Mouse (Mus musculus) limb, embryonic 13.5 days (tissue): ENCODE results near the gene Tpte. TPM values are rescaled to one million over a fixed set of nuclear protein-coding genes. Genes with fewer than 3 reads are reported as not detected.
A peak's percentile ranks its signal among the peaks of the same experiment; 100 is the strongest.

Experiments used
- ATAC-seq: fragments of 200-750 bp; cut with Nextera tagmentation; 2 replicates; pipeline ENCODE4 v1.8.0; 2017; ENCODE audit warnings: low read depth, moderate number of reproducible peaks, moderate TSS enrichment; ENCODE audit not compliant: low FRiP score
- H3K27ac ChIP-seq: fragments of 300-500 bp; sonication (generic); 2 replicates; pipeline ENCODE4 v1.5.1; 2015; ENCODE audit warnings: inconsistent platforms, mild to moderate bottlenecking, moderate library complexity
- H3K27me3 ChIP-seq: fragments of 300-500 bp; sonication (generic); 2 replicates; pipeline ENCODE4 v1.6.1; 2015; ENCODE audit warnings: mild to moderate bottlenecking, inconsistent platforms
- H3K36me3 ChIP-seq: fragments of 300-500 bp; sonication (generic); 2 replicates; pipeline ENCODE4 v1.6.1; 2015; ENCODE audit warnings: inconsistent platforms, mild to moderate bottlenecking, moderate library complexity
- H3K4me1 ChIP-seq: fragments of 300-500 bp; sonication (generic); 2 replicates; pipeline ENCODE4 v1.6.1; 2015; ENCODE audit warnings: inconsistent platforms
- H3K4me2 ChIP-seq: fragments of 300-500 bp; sonication (generic); replicated peaks from 2 replicates; pipeline ENCODE4 v1.6.1; 2015; ENCODE audit warnings: inconsistent platforms, mild to moderate bottlenecking, moderate library complexity
- H3K4me3 ChIP-seq: fragments of 300-500 bp; sonication (generic); 2 replicates; pipeline ENCODE4 v1.5.1; 2015; ENCODE audit warnings: moderate library complexity, mild to moderate bottlenecking, inconsistent platforms
- H3K9ac ChIP-seq: fragments of 300-500 bp; sonication (generic); 2 replicates; pipeline ENCODE4 v1.6.1; 2015; ENCODE audit warnings: mild to moderate bottlenecking, inconsistent platforms
- H3K9me3 ChIP-seq: fragments of 300-500 bp; sonication (generic); 2 replicates; pipeline ENCODE4 v1.6.1; 2016; ENCODE audit warnings: inconsistent platforms
- WGBS: fragments of 180-500 bp; shearing (Covaris S2); methylation state at CpG from one replicate; pipeline ENCODE4 v1.1.7; 2015; 5-methylcytosine and 5-hydroxymethylcytosine counted together
- polyA plus RNA-seq: library from polyadenylated mRNA; unstranded; fragments of >200 nt; fragmentation: Nextera tagmentation; extraction: Ambion mirVana; gene quantifications from 2 replicates; pipeline ENCODE4 v1.2.1, GENCODE M21; 2015

The Tpte gene
- polyA plus RNA-seq, 1 experiment from 2014 or later, result not detected

DNA sequence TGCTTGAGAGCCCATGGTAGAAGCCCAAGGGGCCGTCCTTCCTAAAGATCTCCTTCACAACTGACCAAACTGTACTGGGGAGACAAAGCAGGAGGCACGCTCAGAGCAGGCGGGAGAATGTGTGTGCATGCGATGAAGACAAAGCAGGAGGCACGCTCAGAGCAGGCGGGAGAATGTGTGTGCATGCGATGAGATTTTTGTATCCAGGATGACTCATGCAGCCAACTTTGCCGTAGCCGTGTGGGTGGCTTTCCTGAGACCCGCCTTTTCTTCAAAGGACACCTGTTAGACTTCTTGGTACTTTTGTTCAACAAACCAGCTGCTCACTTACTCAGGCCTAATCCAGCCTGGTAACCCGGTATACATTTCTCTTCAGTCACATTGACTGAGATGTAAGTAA lies 97.7 kb downstream of the Tpte start:
- Histone ChIP-seq H3K9me3 (no peaks in the 10 kb centered on the region), H3K27ac (no peak overlapping the region), H3K4me3 (no peak overlapping the region), H3K36me3 (peaks cover 56% of the 10 kb centered on the region), H3K27me3 (no peaks in the 10 kb centered on the region), H3K9ac (no peak overlapping the region), H3K4me1 (no peaks in the 10 kb centered on the region), H3K4me2 (no peak overlapping the region)
- ATAC-seq, result no peak
- WGBS, result 89% methylated on average over 11 of the region's 11 CpGs

- H3K9me3 ChIP-seq, result no peaks in the 10 kb centered on the region
- H3K9ac ChIP-seq, result no peak overlapping the region
- ATAC-seq, result no peak
- H3K4me1 ChIP-seq, result no peaks in the 10 kb centered on the region
- no peak overlapping the region for H3K27ac ChIP-seq
- H3K4me2 ChIP-seq, result no peak overlapping the region
- peaks cover 65% of the 10 kb centered on the region for H3K36me3 ChIP-seq
- H3K27me3 ChIP-seq, result no peaks in the 10 kb centered on the region
- no peak overlapping the region for H3K4me3 ChIP-seq
- 81% methylated on average over 19 of the region's 19 CpGs for WGBS
Measured at GRCm38 (mm10) chr8:22382824-22383595, 99.8 kb downstream of the Tpte start.

DNA sequence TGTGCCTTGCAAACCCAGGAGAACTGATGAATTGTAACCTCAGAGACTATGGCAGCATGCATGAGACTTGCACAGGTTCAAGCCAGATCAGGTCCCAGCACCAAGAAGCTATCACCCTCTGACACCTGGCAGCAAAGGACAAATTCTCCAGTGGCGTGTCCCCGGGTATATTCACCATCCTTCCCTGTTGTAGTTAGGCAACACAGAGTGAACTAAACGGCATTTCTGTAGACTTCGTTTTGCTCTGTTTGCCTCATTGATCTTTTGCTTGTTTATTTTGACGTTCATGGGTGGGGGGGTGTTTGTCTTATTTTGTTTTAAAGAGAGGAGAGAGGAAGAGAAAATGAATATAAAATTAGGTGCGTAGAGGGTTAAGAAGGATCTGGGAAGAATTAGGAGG lies 101.9 kb downstream of the Tpte start:
- Histone ChIP-seq H3K36me3 (peaks cover 84% of the 10 kb centered on the region), H3K9me3 (no peaks in the 10 kb centered on the region), H3K27ac (no peak overlapping the region), H3K4me1 (no peaks in the 10 kb centered on the region), H3K4me3 (no peak overlapping the region), H3K27me3 (no peaks in the 10 kb centered on the region), H3K9ac (no peak overlapping the region), H3K4me2 (no peak overlapping the region)
- 89% methylated on average over 6 of the region's 6 CpGs for WGBS
- no peak for ATAC-seq

DNA sequence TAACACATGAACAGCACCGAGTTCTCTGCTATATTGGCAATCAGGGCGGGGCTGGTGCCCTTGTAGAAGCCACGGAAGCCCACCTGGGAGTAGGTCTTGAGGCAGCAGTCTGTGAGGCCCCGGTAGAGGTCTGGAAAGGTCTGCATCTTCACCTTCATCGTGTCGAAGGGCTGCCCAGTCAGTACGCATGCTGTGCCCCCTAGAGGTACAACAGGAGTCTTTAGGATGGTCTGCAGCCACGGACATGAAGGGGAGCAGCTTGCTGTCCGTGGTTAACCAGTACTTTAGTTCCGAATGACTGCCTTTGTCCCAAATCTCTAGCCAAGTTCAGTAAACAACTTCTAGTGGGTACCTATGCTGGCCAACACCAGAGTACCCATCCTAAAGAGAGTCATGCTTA lies 106.6 kb downstream of the Tpte start:
- Histone ChIP-seq H3K9ac (no peak overlapping the region), H3K9me3 (no peaks in the 10 kb centered on the region), H3K27ac (no peak overlapping the region), H3K27me3 (no peaks in the 10 kb centered on the region), H3K4me1 (no peaks in the 10 kb centered on the region), H3K36me3 (peaks cover 64% of the 10 kb centered on the region), H3K4me2 (no peak overlapping the region), H3K4me3 (no peak overlapping the region)
- WGBS, result 76% methylated on average over 10 of the region's 10 CpGs
- no peak for ATAC-seq

- Histone ChIP-seq H3K4me1 (0 out of 2 replicates have a peak, but pooled peaks cover 2% of the 10 kb centered on the region), H3K4me2 (no peak overlapping the region), H3K9me3 (no peaks in the 10 kb centered on the region), H3K4me3 (no peak overlapping the region), H3K9ac (no peak overlapping the region), H3K36me3 (peaks cover 58% of the 10 kb centered on the region), H3K27ac (no peak overlapping the region), H3K27me3 (no peaks in the 10 kb centered on the region)
- WGBS, result 89% methylated on average over 8 of the region's 8 CpGs
- ATAC-seq, result no peak
Measured at GRCm38 (mm10) chr8:22390766-22391463, 107.7 kb downstream of the Tpte start.

- no peak overlapping the region for H3K9ac ChIP-seq
- H3K9me3 ChIP-seq, result no peaks in the 10 kb centered on the region
- peaks cover 25% of the 10 kb centered on the region for H3K36me3 ChIP-seq
- WGBS, result 82% methylated on average over 4 of the region's 4 CpGs
- H3K4me1 ChIP-seq, result peaks cover 22% of the 10 kb centered on the region
- H3K27me3 ChIP-seq, result no peaks in the 10 kb centered on the region
- no peak for ATAC-seq
- no peak overlapping the region for H3K4me2 ChIP-seq
- H3K4me3 ChIP-seq, result no peak overlapping the region
- H3K27ac ChIP-seq, result no peak overlapping the region
Measured at GRCm38 (mm10) chr8:22394471-22394870, 111.2 kb downstream of the Tpte start.

- 94% methylated on average over 8 of the region's 8 CpGs for WGBS
- H3K27me3 ChIP-seq, result no peaks in the 10 kb centered on the region
- H3K4me2 ChIP-seq, result no peak overlapping the region
- peaks cover 17% of the 10 kb centered on the region for H3K36me3 ChIP-seq
- peaks cover 22% of the 10 kb centered on the region for H3K4me1 ChIP-seq
- no peak overlapping the region for H3K9ac ChIP-seq
- no peak overlapping the region for H3K4me3 ChIP-seq
- no peaks in the 10 kb centered on the region for H3K9me3 ChIP-seq
- no peak overlapping the region for H3K27ac ChIP-seq
- no peak for ATAC-seq
Measured at GRCm38 (mm10) chr8:22395256-22395655, 112.0 kb downstream of the Tpte start.

GRCm38 (mm10) chr8:22397811-22398141 lies 114.5 kb downstream of the Tpte start:
- no peak; the same call in 1 of the 2 replicates for ATAC-seq
- H3K36me3 ChIP-seq, result peaks cover 8% of the 10 kb centered on the region
- peak overlapping the region; percentile 63; the same call in 1 of the 2 replicates for H3K27ac ChIP-seq
- H3K4me1 ChIP-seq, result peaks cover 22% of the 10 kb centered on the region
- H3K4me2 ChIP-seq, result peak overlapping the region; percentile 75
- whole genome bisulfite sequencing, result 0% methylated on average over 13 of the region's 13 CpGs
- no peaks in the 10 kb centered on the region for H3K9me3 ChIP-seq
- H3K27me3 ChIP-seq, result no peaks in the 10 kb centered on the region
- H3K9ac ChIP-seq, result peak overlapping the region; percentile 85
- H3K4me3 ChIP-seq, result peak overlapping the region; percentile 76

GRCm38 (mm10) chr8:22398142-22398951 lies 115.1 kb downstream of the Tpte start, which contains the start of gene Slc25a15:
Gene Slc25a15, minus strand, starts transcription at chr8:22398597.
- Histone ChIP-seq H3K9ac (peak within 1 kb of the TSS; percentile 85), H3K4me2 (peak within 1 kb of the TSS; percentile 75), H3K4me3 (peak within 1 kb of the TSS; percentile 76), H3K9me3 (no peaks in the 10 kb centered on the region), H3K27ac (peak within 1 kb of the TSS; percentile 73), H3K27me3 (no peaks in the 10 kb centered on the region), H3K4me1 (peaks cover 22% of the 10 kb centered on the region), H3K36me3 (peaks cover 8% of the 10 kb centered on the region)
- WGBS, result under 1% methylated on average over 54 of the region's 77 CpGs
- peak; percentile 91 for ATAC-seq

- ATAC-seq, result no peak
- peak overlapping the region; percentile 76 for H3K4me3 ChIP-seq
- 84% methylated on average over 8 of the region's 8 CpGs for WGBS
- peak overlapping the region; percentile 85 for H3K9ac ChIP-seq
- peak overlapping the region; percentile 75 for H3K4me2 ChIP-seq
- peaks cover 3% of the 10 kb centered on the region; the same call in 1 of the 2 replicates for H3K36me3 ChIP-seq
- H3K4me1 ChIP-seq, result peaks cover 22% of the 10 kb centered on the region
- no peaks in the 10 kb centered on the region for H3K27me3 ChIP-seq
- peak overlapping the region; percentile 73 for H3K27ac ChIP-seq
- H3K9me3 ChIP-seq, result no peaks in the 10 kb centered on the region
Measured at GRCm38 (mm10) chr8:22399285-22399880, 116.1 kb downstream of the Tpte start.

GRCm38 (mm10) chr8:22400593-22400992 lies 117.4 kb downstream of the Tpte start:
- Histone ChIP-seq H3K36me3 (no peaks in the 10 kb centered on the region), H3K4me2 (no peak overlapping the region), H3K9ac (no peak overlapping the region), H3K4me1 (peaks cover 22% of the 10 kb centered on the region), H3K27me3 (no peaks in the 10 kb centered on the region), H3K4me3 (no peak overlapping the region), H3K9me3 (no peaks in the 10 kb centered on the region), H3K27ac (no peak overlapping the region)
- no peak for ATAC-seq
- WGBS, result 88% methylated on average over 4 of the region's 4 CpGs
